Mouse (Mus musculus) midbrain, embryonic 15.5 days (tissue): Measurements from ENCODE around the gene Dact2. TPM values are rescaled to one million over a fixed set of nuclear protein-coding genes. Genes with fewer than 3 reads are reported as not detected.
A peak's percentile ranks its signal among the peaks of the same experiment; 100 is the strongest.

Source experiments
- ATAC-seq: fragments of 200-750 bp; cut with Nextera tagmentation; replicated peaks from 2 replicates; pipeline ENCODE4 v1.8.0; 2017; ENCODE audit warnings: moderate TSS enrichment
- H3K27ac ChIP-seq: fragments of 300-500 bp; sonication (generic); 2 replicates; pipeline ENCODE4 v1.5.1; 2015; ENCODE audit warnings: mild to moderate bottlenecking, inconsistent platforms
- H3K27me3 ChIP-seq: fragments of 300-500 bp; sonication (generic); replicated peaks from 2 replicates; pipeline ENCODE4 v1.6.1; 2015; ENCODE audit warnings: inconsistent platforms
- H3K36me3 ChIP-seq: fragments of 300-500 bp; sonication (generic); replicated peaks from 2 replicates; pipeline ENCODE4 v1.6.1; 2015; ENCODE audit warnings: inconsistent platforms
- H3K4me1 ChIP-seq: fragments of 300-500 bp; sonication (generic); 2 replicates; pipeline ENCODE4 v1.6.1; 2015; ENCODE audit warnings: inconsistent platforms
- H3K4me2 ChIP-seq: fragments of 300-500 bp; sonication (generic); 2 replicates; pipeline ENCODE4 v1.6.1; 2015; ENCODE audit warnings: inconsistent platforms, mild to moderate bottlenecking, moderate library complexity
- H3K4me3 ChIP-seq: fragments of 300-500 bp; sonication (generic); 2 replicates; pipeline ENCODE4 v1.5.1; 2015; ENCODE audit warnings: mild to moderate bottlenecking, inconsistent platforms
- H3K9ac ChIP-seq: fragments of 300-500 bp; sonication (generic); 2 replicates; pipeline ENCODE4 v1.6.1; 2015; ENCODE audit warnings: mild to moderate bottlenecking, inconsistent platforms
- H3K9me3 ChIP-seq: fragments of 300-500 bp; sonication (generic); 2 replicates; pipeline ENCODE4 v1.6.1; 2016; ENCODE audit warnings: inconsistent platforms
- WGBS: fragments of 180-500 bp; shearing (Covaris S2); methylation state at CpG from one replicate; pipeline ENCODE4 v1.1.7; 2015; ENCODE audit warnings: mixed read lengths; 5-methylcytosine and 5-hydroxymethylcytosine counted together
- polyA plus RNA-seq: library from polyadenylated mRNA; unstranded; fragments of >200 nt; fragmentation: Nextera tagmentation; extraction: Ambion mirVana; gene quantifications from 2 replicates; pipeline ENCODE4 v1.2.1, GENCODE M21; 2015

Dact2 gene
- polyA plus RNA-seq = 1.7 and 2.9 TPM in 2 replicates

DNA sequence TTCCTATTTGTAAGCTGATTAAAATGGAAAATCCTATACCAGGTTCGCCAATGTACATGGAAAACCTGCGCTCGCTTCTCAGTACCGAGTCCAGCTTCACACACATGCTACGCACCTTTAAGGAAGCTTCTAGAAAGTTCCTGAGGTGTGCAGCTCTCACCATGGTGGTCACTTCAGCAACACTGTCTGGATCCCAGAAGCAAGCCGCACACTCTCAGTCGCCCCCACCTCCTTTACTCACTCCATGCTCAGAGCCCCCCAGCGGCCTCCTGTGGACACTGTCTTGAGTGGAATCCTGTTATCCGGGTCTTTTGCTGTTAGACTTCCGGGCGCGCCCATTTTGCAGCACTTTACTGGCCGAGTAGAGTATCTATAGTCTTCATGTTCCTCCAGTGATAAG, at the start of gene Dact2:
Gene Dact2 (minus strand): TSS at position 244 of the 400 bp plus-strand sequence.
- Histone ChIP-seq H3K4me1 (peaks cover 27% of the 10 kb centered on the region), H3K4me2 (peak within 1 kb of the TSS; percentile 92), H3K36me3 (no peaks in the 10 kb centered on the region), H3K9ac (peak within 1 kb of the TSS; percentile 54), H3K4me3 (peak within 1 kb of the TSS; percentile 68), H3K27me3 (peaks cover 54% of the 10 kb centered on the region), H3K9me3 (no peaks in the 10 kb centered on the region), H3K27ac (peak within 1 kb of the TSS; percentile 51)
- WGBS = 48% methylated on average over 13 of the region's 13 CpGs
- peak; percentile 40 for ATAC-seq

DNA sequence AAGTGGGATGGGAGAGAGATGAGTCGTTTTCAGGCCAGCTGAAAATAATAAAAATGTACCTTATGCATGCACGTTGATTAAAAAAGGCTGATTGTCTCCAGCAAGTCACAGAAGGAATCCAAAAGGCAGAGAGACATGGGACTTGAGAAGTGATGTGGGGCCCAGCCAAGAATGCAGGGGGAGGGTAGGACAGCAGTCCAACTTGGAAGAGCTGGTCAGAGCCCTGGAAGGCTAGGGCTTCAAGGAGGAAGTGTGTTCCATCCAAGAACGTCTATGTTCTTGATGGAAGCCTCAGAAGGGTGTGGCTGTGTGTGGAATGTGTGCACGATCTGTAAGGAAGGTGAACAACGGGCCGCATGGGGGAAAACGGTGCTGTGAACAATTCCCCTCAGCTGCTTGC, 48.4 kb upstream of the Dact2 start:
- Histone ChIP-seq H3K9ac (no peak overlapping the region), H3K27me3 (no peaks in the 10 kb centered on the region), H3K4me1 (no peaks in the 10 kb centered on the region), H3K9me3 (no peaks in the 10 kb centered on the region), H3K4me3 (no peak overlapping the region), H3K27ac (no peak overlapping the region), H3K36me3 (no peaks in the 10 kb centered on the region), H3K4me2 (no peak overlapping the region)
- no peak for ATAC-seq
- 86% methylated on average over 7 of the region's 7 CpGs for WGBS

DNA sequence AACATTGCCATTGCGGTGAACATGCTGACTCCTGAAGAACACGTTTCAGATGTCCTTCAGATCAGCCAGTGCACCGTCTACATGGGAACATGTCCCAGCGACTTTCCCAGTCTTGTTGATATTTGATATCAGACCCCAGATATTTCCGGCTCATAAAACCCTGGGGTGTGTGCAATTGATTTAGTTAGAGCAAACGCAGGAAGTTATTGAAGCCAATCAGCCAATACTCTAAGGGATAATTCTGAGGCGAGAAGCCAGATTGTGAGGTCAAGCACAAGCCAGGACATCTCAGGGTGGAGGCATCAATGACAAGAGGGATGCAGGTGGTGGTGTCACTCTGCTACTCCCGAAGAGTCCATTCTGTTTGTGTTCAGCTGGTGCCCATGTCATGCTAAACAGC, 46.3 kb upstream of the Dact2 start:
- Histone ChIP-seq H3K27me3 (no peaks in the 10 kb centered on the region), H3K36me3 (no peaks in the 10 kb centered on the region), H3K4me1 (no peaks in the 10 kb centered on the region), H3K4me3 (no peak overlapping the region), H3K4me2 (no peak overlapping the region), H3K9me3 (no peaks in the 10 kb centered on the region), H3K9ac (no peak overlapping the region), H3K27ac (no peak overlapping the region)
- no peak for ATAC-seq
- 79% methylated on average over 8 of the region's 8 CpGs for WGBS

DNA sequence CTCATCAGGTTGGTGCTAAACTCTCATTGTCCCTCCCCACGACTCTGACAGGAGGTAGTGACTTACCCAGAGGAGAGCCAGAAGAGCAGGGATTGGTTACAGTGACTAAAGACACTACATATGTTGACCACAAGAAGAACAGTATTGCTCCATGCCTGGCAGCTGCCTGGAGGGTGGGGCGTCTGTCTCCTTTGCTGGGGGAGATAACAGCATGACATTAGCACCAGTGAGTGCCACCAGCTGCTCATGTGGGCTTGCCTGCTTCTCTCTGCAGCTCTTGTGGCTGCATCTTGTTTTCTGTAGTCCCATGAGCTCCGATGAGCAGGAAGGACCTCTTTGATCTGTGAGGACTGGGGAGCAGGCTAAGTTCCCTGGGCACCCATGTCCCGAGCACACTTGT, 45.5 kb upstream of the Dact2 start:
- ATAC-seq = no peak
- Histone ChIP-seq H3K4me3 (no peak overlapping the region), H3K4me2 (no peak overlapping the region), H3K36me3 (no peaks in the 10 kb centered on the region), H3K9me3 (no peaks in the 10 kb centered on the region), H3K27me3 (no peaks in the 10 kb centered on the region), H3K4me1 (no peaks in the 10 kb centered on the region), H3K27ac (no peak overlapping the region), H3K9ac (no peak overlapping the region)
- 74% methylated on average over 4 of the region's 4 CpGs for WGBS

DNA sequence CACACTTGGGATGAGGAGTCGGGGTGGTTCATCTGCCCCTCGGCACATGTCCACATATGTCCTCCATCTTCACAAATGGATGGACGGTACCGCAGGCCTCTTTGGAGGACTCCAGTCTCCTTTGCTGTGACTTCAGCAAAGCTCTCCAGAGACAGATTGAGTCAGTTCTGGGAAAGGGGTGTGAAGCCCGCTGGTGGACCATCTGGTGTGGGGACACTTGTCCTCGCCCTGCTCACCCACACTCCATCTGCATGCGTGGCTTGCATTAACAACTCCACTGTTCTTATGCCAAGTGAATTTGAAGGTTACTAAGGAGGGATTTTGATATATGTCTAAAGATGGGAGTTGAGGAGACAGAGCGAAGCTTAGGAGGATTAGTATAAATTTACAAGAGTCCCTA, 43.8 kb upstream of the Dact2 start:
- Histone ChIP-seq H3K9ac (no peak overlapping the region), H3K9me3 (no peaks in the 10 kb centered on the region), H3K27ac (no peak overlapping the region), H3K36me3 (no peaks in the 10 kb centered on the region), H3K4me1 (no peaks in the 10 kb centered on the region), H3K27me3 (no peaks in the 10 kb centered on the region), H3K4me3 (no peak overlapping the region), H3K4me2 (no peak overlapping the region)
- no peak for ATAC-seq
- WGBS = 88% methylated on average over 8 of the region's 8 CpGs

DNA sequence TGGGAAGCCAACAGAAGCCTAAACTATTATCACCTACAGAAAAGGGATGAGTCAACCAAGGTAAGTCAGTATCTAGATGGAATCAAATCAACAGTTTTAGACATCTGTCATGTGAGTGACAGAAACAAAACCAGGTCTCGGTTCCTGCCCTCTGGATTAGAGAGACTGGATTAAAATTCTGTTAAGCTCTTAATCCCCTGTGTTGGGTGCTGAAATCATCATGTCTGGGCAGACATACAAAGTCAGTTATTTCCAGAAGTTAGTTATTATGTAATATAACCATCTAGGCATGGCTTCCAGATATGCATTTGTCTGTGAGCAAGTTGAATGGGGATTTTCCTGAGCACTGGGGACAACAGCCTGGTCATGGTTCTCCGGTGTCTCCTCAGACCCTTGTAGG, 42.2 kb upstream of the Dact2 start:
- no peak for ATAC-seq
- H3K27me3 ChIP-seq = no peaks in the 10 kb centered on the region
- no peaks in the 10 kb centered on the region for H3K36me3 ChIP-seq
- H3K4me1 ChIP-seq = no peaks in the 10 kb centered on the region
- H3K27ac ChIP-seq = no peak overlapping the region
- no peak overlapping the region for H3K4me3 ChIP-seq
- H3K4me2 ChIP-seq = no peak overlapping the region
- WGBS = 65% methylated on average over 2 of the region's 2 CpGs
- H3K9me3 ChIP-seq = no peaks in the 10 kb centered on the region
- H3K9ac ChIP-seq = no peak overlapping the region

DNA sequence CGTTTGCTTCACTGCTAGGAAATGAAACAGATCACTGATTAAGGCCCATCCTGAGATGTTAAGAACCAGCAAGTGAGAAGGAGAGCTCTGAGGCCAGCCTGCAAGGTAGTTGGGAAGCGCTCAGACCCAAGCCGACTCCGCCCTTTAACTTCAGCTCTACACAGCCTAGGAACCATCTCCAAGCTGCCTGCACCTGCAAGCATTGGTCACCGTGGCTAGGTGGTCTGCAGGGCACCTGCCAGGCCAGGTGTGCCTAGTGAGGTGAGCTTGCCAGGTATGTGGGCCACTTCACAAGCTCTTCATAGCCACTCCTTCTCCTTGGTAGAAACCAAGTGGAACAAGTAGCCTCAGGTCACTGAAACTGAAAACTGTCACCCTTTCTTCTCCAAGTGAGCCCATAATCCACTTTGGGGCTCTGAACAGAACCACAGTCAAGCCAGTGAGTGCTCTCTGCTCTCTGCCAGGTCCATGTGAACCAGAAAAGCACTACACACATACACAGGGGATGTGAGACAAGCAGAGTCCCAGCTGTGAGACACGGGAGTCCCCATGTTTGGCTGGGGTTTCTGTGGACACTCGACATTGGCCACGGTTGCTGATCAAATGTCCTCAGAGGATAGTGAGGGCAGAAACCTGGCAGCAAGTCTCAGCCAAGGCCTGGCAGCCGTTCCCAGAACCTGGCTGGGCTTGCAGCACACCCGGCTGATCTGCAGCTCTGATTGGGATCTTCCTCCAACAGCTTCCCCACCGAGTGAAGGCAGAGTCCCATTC, 40.3 kb upstream of the Dact2 start:
- H3K9ac ChIP-seq = no peak overlapping the region
- no peak for ATAC-seq
- H3K36me3 ChIP-seq = no peaks in the 10 kb centered on the region
- no peak overlapping the region for H3K4me2 ChIP-seq
- H3K4me1 ChIP-seq = no peaks in the 10 kb centered on the region
- 70% methylated on average over 11 of the region's 11 CpGs for WGBS
- H3K9me3 ChIP-seq = no peaks in the 10 kb centered on the region
- H3K4me3 ChIP-seq = no peak overlapping the region
- no peaks in the 10 kb centered on the region for H3K27me3 ChIP-seq
- H3K27ac ChIP-seq = no peak overlapping the region

DNA sequence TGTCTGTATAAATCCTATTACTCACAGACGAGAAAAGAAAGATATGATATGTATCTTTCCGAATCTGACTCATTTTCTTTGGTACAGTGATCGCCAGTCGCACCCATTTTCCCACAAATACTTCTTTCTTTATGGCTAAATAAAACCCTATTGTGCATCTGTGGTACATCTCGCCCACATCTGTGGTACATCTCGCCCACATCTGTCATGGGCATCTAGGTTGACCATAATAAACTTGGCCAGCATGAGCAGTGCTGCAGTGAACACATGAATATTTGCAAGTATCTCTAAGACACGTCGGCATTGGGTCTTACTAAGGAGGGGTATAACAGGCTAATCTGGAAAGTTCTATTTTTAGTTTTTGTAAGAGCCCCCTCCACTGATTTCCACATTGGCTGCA, 38.5 kb upstream of the Dact2 start:
- no peak for ATAC-seq
- 90% methylated on average over 8 of the region's 8 CpGs for WGBS
- H3K9ac ChIP-seq = no peak overlapping the region

DNA sequence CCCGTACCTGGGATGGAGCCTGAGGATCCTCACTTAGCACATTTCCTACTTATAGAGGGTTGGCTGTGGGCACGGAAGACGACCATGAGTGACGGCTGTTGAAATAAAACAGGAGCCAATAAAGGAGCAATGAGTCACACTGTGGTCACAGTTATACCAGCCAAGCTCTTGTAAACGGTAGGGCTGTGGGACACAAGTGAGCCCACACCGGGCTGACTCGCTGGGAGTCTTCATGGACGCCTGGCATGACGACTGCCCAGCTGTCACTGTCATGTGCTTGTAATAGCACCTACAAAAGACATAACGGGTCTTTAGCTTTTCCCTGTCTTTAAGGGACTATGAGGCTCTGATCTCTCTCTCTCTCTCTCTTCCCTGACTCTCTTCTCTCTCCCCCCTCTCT, 35.9 kb upstream of the Dact2 start:
- Histone ChIP-seq H3K4me2 (no peak overlapping the region), H3K9ac (no peak overlapping the region), H3K9me3 (no peaks in the 10 kb centered on the region), H3K27ac (no peak overlapping the region), H3K4me3 (no peak overlapping the region), H3K27me3 (no peaks in the 10 kb centered on the region), H3K4me1 (no peaks in the 10 kb centered on the region), H3K36me3 (no peaks in the 10 kb centered on the region)
- no peak for ATAC-seq
- WGBS = 90% methylated on average over 10 of the region's 10 CpGs

More for the DNA sequence above, 38.5 kb upstream of the Dact2 start:
- H3K4me2 ChIP-seq = no peak overlapping the region
- H3K9me3 ChIP-seq = no peaks in the 10 kb centered on the region
- no peaks in the 10 kb centered on the region for H3K36me3 ChIP-seq
- no peak overlapping the region for H3K4me3 ChIP-seq
- no peaks in the 10 kb centered on the region for H3K27me3 ChIP-seq
- H3K4me1 ChIP-seq = no peaks in the 10 kb centered on the region
- no peak overlapping the region for H3K27ac ChIP-seq

DNA sequence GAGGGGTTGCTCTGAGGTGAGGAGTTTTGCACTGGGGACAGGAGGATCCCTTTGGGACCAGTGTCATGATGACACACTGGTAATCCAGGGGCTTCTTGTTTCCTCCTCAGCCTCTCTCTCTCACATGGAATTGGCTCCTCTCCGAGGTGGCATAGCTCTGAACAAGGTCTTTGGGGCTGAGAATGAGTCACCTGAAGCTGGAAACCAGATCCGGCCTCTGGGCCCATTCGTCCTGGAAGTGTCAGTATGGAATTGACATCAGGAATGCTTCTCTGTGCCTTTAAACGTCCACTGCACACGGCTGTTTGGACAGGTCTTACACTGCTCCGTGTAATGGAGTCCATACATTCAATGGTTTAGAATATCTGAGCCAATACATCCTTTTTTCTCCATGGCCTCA, 33.0 kb upstream of the Dact2 start:
- Histone ChIP-seq H3K36me3 (no peaks in the 10 kb centered on the region), H3K4me3 (no peak overlapping the region), H3K9ac (no peak overlapping the region), H3K27me3 (no peaks in the 10 kb centered on the region), H3K4me1 (no peaks in the 10 kb centered on the region), H3K4me2 (no peak overlapping the region), H3K9me3 (no peaks in the 10 kb centered on the region), H3K27ac (no peak overlapping the region)
- ATAC-seq = no peak
- 87% methylated on average over 6 of the region's 6 CpGs for WGBS

DNA sequence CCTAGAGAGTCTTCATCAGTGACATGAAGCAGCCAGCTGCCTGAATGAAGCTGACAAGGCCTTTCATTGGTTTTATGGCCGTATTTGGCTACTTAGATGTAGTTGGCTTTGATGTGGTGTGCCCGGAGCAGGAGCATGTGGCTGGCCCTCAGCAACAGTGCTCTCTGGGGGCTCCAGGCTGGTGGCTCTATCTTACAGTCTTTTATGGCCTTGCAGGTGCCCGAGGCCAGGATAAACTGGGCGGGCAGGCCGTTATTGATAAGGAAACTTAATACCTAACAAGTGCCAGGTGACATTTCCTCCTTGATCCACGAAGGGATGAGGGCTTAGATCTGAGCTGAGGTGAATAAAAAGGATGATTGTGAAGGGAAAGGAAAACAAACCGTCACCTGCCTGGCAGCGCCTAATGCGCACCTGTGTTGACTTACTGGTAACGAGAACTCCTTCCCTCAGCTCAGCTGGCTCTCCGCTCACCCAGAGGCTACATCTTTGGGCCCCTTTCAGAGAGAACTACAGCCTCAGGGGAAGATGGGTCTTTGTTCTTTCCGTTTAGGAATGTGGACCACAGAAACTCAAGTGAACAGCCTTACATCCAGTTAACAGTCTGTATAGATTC, 30.8 kb upstream of the Dact2 start:
- H3K9ac ChIP-seq = no peak overlapping the region
- H3K27me3 ChIP-seq = no peaks in the 10 kb centered on the region
- H3K27ac ChIP-seq = no peak overlapping the region
- H3K9me3 ChIP-seq = no peaks in the 10 kb centered on the region
- H3K4me1 ChIP-seq = 0 out of 2 replicates have a peak, but pooled peaks cover 5% of the 10 kb centered on the region
- WGBS = 75% methylated on average over 12 of the region's 12 CpGs
- no peak overlapping the region for H3K4me2 ChIP-seq
- no peak for ATAC-seq
- no peak overlapping the region for H3K4me3 ChIP-seq
- H3K36me3 ChIP-seq = no peaks in the 10 kb centered on the region

DNA sequence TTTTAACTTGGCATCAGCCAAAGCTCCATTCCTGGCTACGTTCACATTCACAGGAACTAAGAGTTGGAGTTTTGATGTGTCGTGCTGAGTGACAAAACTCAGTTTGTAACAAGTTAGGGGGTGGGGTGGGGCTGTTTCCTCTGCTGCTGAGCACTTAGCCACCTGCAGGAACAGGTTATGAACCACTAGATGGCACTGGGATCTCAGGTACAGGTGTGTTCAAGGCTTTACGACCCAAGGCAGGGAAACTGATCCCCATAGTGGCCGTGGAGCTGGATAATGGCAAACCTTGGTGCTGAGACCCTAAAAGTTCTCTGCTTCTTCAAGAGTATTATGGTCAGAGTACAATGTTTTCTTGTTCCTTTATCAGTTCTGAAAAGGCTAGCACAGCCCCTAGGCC, 29.6 kb upstream of the Dact2 start:
- Histone ChIP-seq H3K27ac (no peak overlapping the region), H3K4me2 (no peak overlapping the region), H3K36me3 (no peaks in the 10 kb centered on the region), H3K4me1 (0 out of 2 replicates have a peak, but pooled peaks cover 5% of the 10 kb centered on the region), H3K9ac (no peak overlapping the region), H3K27me3 (no peaks in the 10 kb centered on the region), H3K9me3 (no peaks in the 10 kb centered on the region), H3K4me3 (no peak overlapping the region)
- no peak for ATAC-seq
- 67% methylated on average over 4 of the region's 4 CpGs for WGBS

DNA sequence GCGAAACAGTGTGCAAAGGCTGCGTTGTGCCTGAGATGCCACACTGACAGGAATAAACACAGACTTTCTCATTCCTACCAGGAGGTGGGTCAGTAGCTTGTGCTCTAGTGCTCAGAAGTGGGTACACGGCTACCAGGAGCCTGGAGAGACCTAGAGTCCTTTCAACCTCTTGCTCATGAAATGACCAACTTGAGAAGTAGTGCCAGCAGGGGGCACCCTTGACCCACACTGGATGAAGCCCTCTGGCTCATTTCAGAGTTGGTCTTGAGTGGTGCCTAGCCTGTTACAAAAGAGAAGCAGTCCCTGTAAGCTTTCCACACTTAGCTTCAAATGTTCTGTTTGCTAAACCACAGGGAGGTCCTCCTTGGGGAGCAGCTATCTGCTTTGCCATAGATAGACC, 28.5 kb upstream of the Dact2 start:
- Histone ChIP-seq H3K4me1 (0 out of 2 replicates have a peak, but pooled peaks cover 5% of the 10 kb centered on the region), H3K27ac (no peak overlapping the region), H3K4me2 (no peak overlapping the region), H3K4me3 (no peak overlapping the region), H3K9me3 (no peaks in the 10 kb centered on the region), H3K36me3 (no peaks in the 10 kb centered on the region), H3K27me3 (no peaks in the 10 kb centered on the region), H3K9ac (no peak overlapping the region)
- 58% methylated on average over 3 of the region's 3 CpGs for WGBS
- ATAC-seq = 0 out of 2 replicates have a peak, but pooled peaks have one; percentile 37
